Mouse (Mus musculus) lung, postnatal 0 days (tissue): ENCODE measurements at regions not wholly inside any gene's neighbourhood (a gene's known extent, or its start where the extent isn't known, plus 50 kb on each side); places are given as distances from the start of the nearest gene placed in this dataset.
A peak's percentile ranks its signal among the peaks of the same experiment; 100 is the strongest.

ENCODE experiments used
- ATAC-seq: fragments of 200-750 bp; cut with Nextera tagmentation; 2 replicates; pipeline ENCODE4 v1.8.0; 2017; ENCODE audit warnings: moderate library complexity
- DNase-seq: peaks from one replicate; pipeline ENCODE4 v3.0.0-alpha.2; 2016; ENCODE audit warnings: low spot score
- H3K27ac ChIP-seq: fragments of 300-500 bp; sonication (generic); 2 replicates; pipeline ENCODE4 v1.5.1; 2014; ENCODE audit warnings: antibody characterized with exemption, mild to moderate bottlenecking, low read length, mixed read lengths
- H3K27me3 ChIP-seq: fragments of 300-500 bp; sonication (generic); replicated peaks from 2 replicates; pipeline ENCODE4 v1.6.1; 2014; ENCODE audit warnings: low read length, mixed read lengths; ENCODE audit not compliant: insufficient read depth
- H3K36me3 ChIP-seq: fragments of 300-500 bp; sonication (generic); 2 replicates; pipeline ENCODE4 v1.6.1; 2014; ENCODE audit warnings: low read length, mixed read lengths; ENCODE audit not compliant: insufficient read depth
- H3K4me1 ChIP-seq: fragments of 300-500 bp; sonication (generic); 2 replicates; pipeline ENCODE4 v1.6.1; 2014; ENCODE audit warnings: antibody characterized with exemption, low read depth, low read length, mixed read lengths; ENCODE audit not compliant: insufficient read depth
- H3K4me2 ChIP-seq: fragments of 300-500 bp; sonication (generic); replicated peaks from 2 replicates; pipeline ENCODE4 v1.6.1; 2014; ENCODE audit warnings: low read depth, mild to moderate bottlenecking, low read length, moderate library complexity, mixed read lengths
- H3K4me3 ChIP-seq: fragments of 300-500 bp; sonication (generic); 2 replicates; pipeline ENCODE4 v1.5.1; 2014; ENCODE audit warnings: low read depth, low read length
- H3K9ac ChIP-seq: fragments of 300-500 bp; sonication (generic); replicated peaks from 2 replicates; pipeline ENCODE4 v1.6.1; 2014; ENCODE audit warnings: low read depth, mild to moderate bottlenecking
- H3K9me3 ChIP-seq: fragments of 300-500 bp; sonication (generic); 2 replicates; pipeline ENCODE4 v1.6.1; 2016; ENCODE audit warnings: low read length, mixed read lengths
- CTCF ChIP-seq: IDR thresholded peaks from 2 replicates; pipeline ENCODE4 v1.5.1; 2016; ENCODE audit warnings: antibody characterized with exemption, mild to moderate bottlenecking
- EP300 ChIP-seq: IDR thresholded peaks from 2 replicates; pipeline ENCODE4 v1.6.1; 2016; ENCODE audit warnings: antibody characterized with exemption, mild to moderate bottlenecking, control low read depth
- WGBS: fragments of 180-500 bp; shearing (Covaris S2); extraction: QIAGEN DNeasy Blood & Tissue Kit; methylation state at CpG from one replicate; pipeline ENCODE4 v1.1.7; 2014; 5-methylcytosine and 5-hydroxymethylcytosine counted together

DNA sequence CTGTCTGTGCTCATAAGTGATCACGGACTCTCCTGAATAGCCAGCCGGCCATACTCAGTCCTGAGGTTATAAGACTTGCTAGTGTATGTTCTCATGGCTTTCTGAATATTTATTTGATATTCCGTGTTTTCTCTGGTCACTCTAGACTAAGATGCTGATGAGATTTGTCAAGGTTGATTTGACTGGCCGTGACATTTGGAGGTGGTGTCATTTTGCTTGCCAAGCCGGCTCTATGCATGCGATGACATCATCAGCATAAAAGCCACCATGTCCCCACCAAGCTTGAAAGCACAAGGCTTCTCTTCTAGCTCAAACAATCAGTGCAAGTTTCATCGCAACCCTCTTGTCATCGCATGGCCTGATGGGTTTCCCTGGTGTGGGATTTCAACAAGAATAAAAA, 235.3 kb upstream of the Tgfbr2 start:
- ATAC-seq, result no peak
- no peak overlapping the region for H3K27ac ChIP-seq
- H3K9me3 ChIP-seq, result no peaks in the 10 kb centered on the region

DNA sequence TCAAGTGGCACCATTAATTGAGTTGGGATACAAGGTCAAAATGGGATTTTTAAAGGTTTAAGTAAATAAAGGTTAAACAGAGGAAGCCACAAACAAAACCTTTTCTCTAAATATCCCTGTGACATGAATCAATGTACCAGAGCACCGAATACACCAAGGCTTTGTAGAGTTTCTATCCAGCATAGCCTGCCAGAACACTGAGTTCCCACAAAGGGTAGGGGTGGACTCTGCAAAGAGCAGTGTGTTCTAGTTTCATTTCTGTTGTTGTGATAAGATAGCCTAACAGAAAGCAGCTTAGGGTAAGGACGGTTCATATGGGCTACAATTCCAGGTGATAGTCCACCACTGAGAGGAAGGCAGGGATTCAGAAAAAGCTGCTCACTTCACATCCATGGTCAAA, 233.0 kb upstream of the Tgfbr2 start:
- Histone ChIP-seq H3K4me2 (no peak overlapping the region), H3K9me3 (no peaks in the 10 kb centered on the region), H3K4me1 (no peaks in the 10 kb centered on the region), H3K4me3 (no peak overlapping the region), H3K27ac (no peak overlapping the region), H3K36me3 (no peaks in the 10 kb centered on the region), H3K9ac (no peak overlapping the region), H3K27me3 (no peaks in the 10 kb centered on the region)
- no peak for ATAC-seq
- DNase-seq, result no peak
- TF ChIP-seq EP300 (no peak), CTCF (no peak)
- 67% methylated on average over 2 of the region's 2 CpGs for WGBS

More for the DNA sequence above, 235.3 kb upstream of the Tgfbr2 start:
- H3K27me3 ChIP-seq, result no peaks in the 10 kb centered on the region
- no peak for TF ChIP-seq EP300
- TF ChIP-seq CTCF, result no peak
- no peak for DNase-seq
- H3K36me3 ChIP-seq, result no peaks in the 10 kb centered on the region
- no peak overlapping the region for H3K9ac ChIP-seq
- H3K4me2 ChIP-seq, result no peak overlapping the region
- no peak overlapping the region for H3K4me3 ChIP-seq
- no peaks in the 10 kb centered on the region for H3K4me1 ChIP-seq
- WGBS, result 90% methylated on average over 8 of the region's 8 CpGs

DNA sequence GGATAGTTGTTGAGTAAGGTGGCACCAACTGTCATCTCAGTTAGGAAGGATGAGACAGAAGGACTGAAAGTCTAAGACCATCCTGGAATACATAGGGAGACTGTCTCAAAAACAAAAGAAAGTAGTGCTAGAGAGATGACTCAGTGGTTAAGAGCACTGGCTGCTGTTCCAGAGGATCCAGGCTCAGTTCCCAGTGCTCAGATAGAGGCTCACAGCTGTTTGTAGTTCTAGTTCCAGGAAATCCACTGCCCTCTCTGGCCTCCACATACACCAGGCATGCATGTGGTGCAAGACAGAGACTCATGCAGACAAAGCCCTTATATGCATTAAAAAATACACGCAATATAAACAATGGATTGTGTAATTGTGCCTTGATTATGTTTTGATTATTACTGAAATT, 229.9 kb upstream of the Tgfbr2 start:
- H3K27ac ChIP-seq, result no peak overlapping the region
- H3K36me3 ChIP-seq, result no peaks in the 10 kb centered on the region
- H3K9ac ChIP-seq, result no peak overlapping the region
- no peaks in the 10 kb centered on the region for H3K4me1 ChIP-seq
- WGBS, result 73% methylated on average over 1 of the region's 1 CpGs
- no peaks in the 10 kb centered on the region for H3K27me3 ChIP-seq
- H3K4me3 ChIP-seq, result no peak overlapping the region
- H3K4me2 ChIP-seq, result no peak overlapping the region
- no peak for TF ChIP-seq EP300
- no peak for TF ChIP-seq CTCF
- no peaks in the 10 kb centered on the region for H3K9me3 ChIP-seq
- ATAC-seq, result 0 out of 2 replicates have a peak, but pooled peaks have one; percentile 16
- no peak for DNase-seq

DNA sequence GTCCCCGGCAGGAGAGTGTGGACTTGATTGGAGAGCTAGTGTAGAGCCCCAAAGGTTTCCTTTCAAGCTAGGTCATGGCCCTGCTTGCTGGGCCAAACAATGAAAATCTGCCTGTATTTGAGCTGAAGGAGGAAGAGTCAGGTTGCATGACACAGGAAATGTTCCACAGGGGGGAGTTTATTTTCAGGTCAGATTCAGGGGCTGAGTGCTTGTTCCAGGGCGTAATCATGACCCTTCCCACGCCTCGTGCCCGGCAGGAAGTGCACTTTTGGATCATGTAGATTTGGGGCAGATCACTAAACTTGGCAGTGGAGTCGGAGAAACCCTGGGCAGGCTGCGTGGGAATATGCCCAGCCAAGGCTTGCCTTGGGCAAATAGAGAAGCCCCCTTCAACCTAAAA, 226.7 kb upstream of the Tgfbr2 start:
- TF ChIP-seq EP300 (no peak), CTCF (no peak)
- no peak overlapping the region for H3K27ac ChIP-seq
- no peak overlapping the region for H3K4me2 ChIP-seq
- H3K9ac ChIP-seq, result no peak overlapping the region
- no peak overlapping the region for H3K4me3 ChIP-seq
- DNase-seq, result no peak
- WGBS, result 46% methylated on average over 7 of the region's 7 CpGs
- H3K36me3 ChIP-seq, result no peaks in the 10 kb centered on the region
- H3K9me3 ChIP-seq, result no peaks in the 10 kb centered on the region
- no peaks in the 10 kb centered on the region for H3K4me1 ChIP-seq
- H3K27me3 ChIP-seq, result no peaks in the 10 kb centered on the region
- ATAC-seq, result no peak

DNA sequence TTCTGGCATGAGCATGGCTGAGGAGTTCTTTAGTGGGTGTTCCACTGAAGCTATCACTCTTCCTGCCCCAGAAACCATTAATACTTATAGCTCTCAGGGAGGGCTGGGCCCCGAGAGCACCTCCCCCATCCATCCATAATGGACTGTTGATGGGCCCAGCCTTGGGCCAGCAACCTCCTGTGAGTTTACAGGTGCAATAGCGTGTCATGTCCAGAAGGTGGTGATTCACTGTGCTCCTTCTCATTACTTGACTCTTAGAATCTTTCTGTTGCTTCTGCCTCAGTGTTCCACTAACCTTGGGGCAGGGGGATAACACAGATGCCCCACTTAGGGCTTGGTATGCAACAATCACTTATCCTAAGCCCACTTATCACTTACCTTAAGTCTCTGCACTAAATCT, 225.1 kb upstream of the Tgfbr2 start:
- no peak for DNase-seq
- WGBS, result 49% methylated on average over 2 of the region's 2 CpGs
- Histone ChIP-seq H3K9ac (no peak overlapping the region), H3K4me1 (no peaks in the 10 kb centered on the region), H3K4me2 (no peak overlapping the region), H3K27me3 (no peaks in the 10 kb centered on the region), H3K9me3 (no peaks in the 10 kb centered on the region), H3K27ac (no peak overlapping the region), H3K36me3 (no peaks in the 10 kb centered on the region), H3K4me3 (no peak overlapping the region)
- no peak for ATAC-seq
- TF ChIP-seq CTCF (peak; percentile 50), EP300 (no peak)

DNA sequence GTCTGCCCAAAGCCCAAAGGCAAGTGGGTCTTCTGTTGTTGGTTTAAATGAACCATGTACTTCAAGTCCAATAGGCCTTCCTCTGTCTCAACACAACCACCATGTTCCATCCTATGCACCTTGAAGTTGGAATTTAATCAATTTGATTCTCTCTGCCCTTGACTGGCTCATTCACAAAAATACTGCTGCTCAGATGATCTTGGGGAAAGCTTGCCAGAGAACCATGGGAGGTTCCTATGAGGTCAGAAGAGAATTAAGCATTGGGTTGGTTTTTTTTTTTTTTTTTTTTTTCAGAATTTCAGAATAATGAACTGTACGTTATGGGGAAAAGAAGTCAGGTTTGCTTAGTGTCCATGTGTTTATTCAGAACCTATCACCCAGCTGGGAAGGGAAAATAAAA, 224.1 kb upstream of the Tgfbr2 start:
- 82% methylated on average over 1 of the region's 1 CpGs for WGBS
- ATAC-seq (no peak), DNase-seq (no peak)
- Histone ChIP-seq H3K9me3 (no peaks in the 10 kb centered on the region), H3K27me3 (no peaks in the 10 kb centered on the region), H3K4me3 (no peak overlapping the region), H3K36me3 (no peaks in the 10 kb centered on the region), H3K4me2 (no peak overlapping the region), H3K4me1 (no peaks in the 10 kb centered on the region), H3K9ac (no peak overlapping the region), H3K27ac (no peak overlapping the region)
- TF ChIP-seq EP300 (no peak), CTCF (no peak)

DNA sequence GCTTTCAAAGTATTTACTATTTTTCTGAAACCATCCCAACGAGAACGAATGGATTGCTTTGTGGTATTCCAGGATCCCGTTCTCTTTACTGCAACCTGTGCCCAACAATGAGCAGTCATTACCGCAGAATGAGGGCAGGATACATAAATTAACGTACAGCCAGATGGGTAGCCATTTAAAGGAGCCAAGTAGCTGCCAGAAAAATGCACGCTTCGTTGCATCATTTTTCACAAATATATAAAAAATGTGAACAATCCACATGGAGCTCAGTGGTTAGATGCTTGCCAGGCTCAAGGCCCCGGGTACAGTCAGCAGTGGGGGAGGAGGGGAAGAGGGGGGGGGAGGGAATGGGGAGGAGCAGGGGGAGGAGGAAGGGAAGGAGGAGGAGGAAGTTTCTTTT, 217.1 kb upstream of the Tgfbr2 start:
- Histone ChIP-seq H3K4me3 (no peak overlapping the region), H3K4me1 (no peaks in the 10 kb centered on the region), H3K27me3 (no peaks in the 10 kb centered on the region), H3K36me3 (no peaks in the 10 kb centered on the region), H3K9me3 (no peaks in the 10 kb centered on the region), H3K9ac (no peak overlapping the region), H3K27ac (no peak overlapping the region), H3K4me2 (no peak overlapping the region)
- TF ChIP-seq CTCF (no peak), EP300 (no peak)
- ATAC-seq, result no peak
- 70% methylated on average over 8 of the region's 8 CpGs for WGBS
- no peak for DNase-seq
